Comparison of ENCODE assay signal across 9 mouse cellular contexts in genomic region chr5:142550706-142551652, GRCm38 (mm10). TPM values are rescaled to one million over a fixed set of nuclear protein-coding genes. Genes with fewer than 3 reads are reported as not detected.
DNase-seq lines count a peak whose midpoint lies in the region; ATAC-seq and TF ChIP-seq lines count a peak whose summit lies in the region.
"Had no signal": no experiment of that assay in that cellular context is flagged by ENCODE, and none has a peak within 500 bp of the region (broad histone marks: within the 10 kb centered on the region; RNA-seq: fewer than 3 reads in every experiment).

Radil (minus strand) TSS chr5:142551098.

- peak; percentile 92 for ATAC-seq in forebrain, embryonic 15.5 days (replicated peaks)
- peak; percentile 97 for ATAC-seq in liver, postnatal 0 days
- peak; percentile 92 for ATAC-seq in neural tube, embryonic 14.5 days (ENCODE audit: low read depth)

- no peaks in the 10 kb centered on the region for H3K9me3 ChIP-seq in MEL (replicated peaks; ENCODE audit: insufficient read depth, low read length)
- H3K9me3 ChIP-seq in forebrain, embryonic 15.5 days: no peaks in the 10 kb centered on the region
- no peaks in the 10 kb centered on the region for H3K9me3 ChIP-seq in liver, postnatal 0 days (ENCODE audit: low read length)
- no peaks in the 10 kb centered on the region for H3K9me3 ChIP-seq in neural tube, embryonic 14.5 days (ENCODE audit: control insufficient read depth, low read length)

- H3K9ac ChIP-seq in MEL (ENCODE audit: control insufficient read depth, low read depth, low read length, poor library complexity, severe bottlenecking): peak within 1 kb of the TSS; percentile 39
- H3K9ac ChIP-seq in forebrain, embryonic 15.5 days (replicated peaks): peak within 1 kb of the TSS; percentile 54
- H3K9ac ChIP-seq in liver, postnatal 0 days (replicated peaks): peak within 1 kb of the TSS; percentile 45; the same call in 1 of the 2 replicates
- H3K9ac ChIP-seq in neural tube, embryonic 14.5 days (replicated peaks; ENCODE audit: low read depth, low read length): peak within 1 kb of the TSS; percentile 72

- intact Hi-C loops in heart, postnatal 14 days (cut with DNase I): loop anchor here (1.0 kb wide), 1 partner anchor 48 kb away; no protein-coding TSS in a partner anchor

- no peak for TF ChIP-seq POLR2A in MEL (IDR thresholded peaks at IDR 0.05; ENCODE audit: control insufficient read depth in 1 of 2, insufficient read depth in 1 of 2, low read depth in 1 of 2, low read length in 2 of 2, poor library complexity in 1 of 2)

- H3K4me3 ChIP-seq in MEL (ENCODE audit: control insufficient read depth in 1 of 2, insufficient read depth in 1 of 2, low read depth in 2 of 2, low read length in 2 of 2): peak within 1 kb of the TSS; percentile 38 to 51; a peak in 3 of 4 replicates
- peak within 1 kb of the TSS; percentile 63 for H3K4me3 ChIP-seq in forebrain, embryonic 15.5 days
- peak within 1 kb of the TSS; percentile 44 for H3K4me3 ChIP-seq in liver, postnatal 0 days (ENCODE audit: low read depth, low read length)
- peak within 1 kb of the TSS; percentile 69 for H3K4me3 ChIP-seq in neural tube, embryonic 14.5 days (ENCODE audit: low read depth, low read length)

- H3K4me1 ChIP-seq in MEL (ENCODE audit: control insufficient read depth in 1 of 2, insufficient read depth in 2 of 2, low read length in 2 of 2): no peaks in the 10 kb centered on the region
- H3K4me1 ChIP-seq in forebrain, embryonic 15.5 days: peaks cover 17% of the 10 kb centered on the region
- H3K4me1 ChIP-seq in liver, postnatal 0 days (ENCODE audit: insufficient read depth): peaks cover 9% of the 10 kb centered on the region
- H3K4me1 ChIP-seq in neural tube, embryonic 14.5 days (ENCODE audit: control insufficient read depth, insufficient read depth, low read length): peaks cover 15% of the 10 kb centered on the region

- no peaks in the 10 kb centered on the region for H3K36me3 ChIP-seq in MEL (ENCODE audit: control insufficient read depth in 1 of 2, insufficient read depth in 2 of 2, low read length in 2 of 2)
- H3K36me3 ChIP-seq in forebrain, embryonic 15.5 days: no peaks in the 10 kb centered on the region
- H3K36me3 ChIP-seq in liver, postnatal 0 days (replicated peaks; ENCODE audit: insufficient read depth, low read length): no peaks in the 10 kb centered on the region
- no peaks in the 10 kb centered on the region for H3K36me3 ChIP-seq in neural tube, embryonic 14.5 days (ENCODE audit: control insufficient read depth, insufficient read depth, low read length)

- WGBS in forebrain, embryonic 15.5 days: 2% methylated on average over 80 of the region's 80 CpGs
- 3% methylated on average over 61 of the region's 80 CpGs for WGBS in liver, postnatal 0 days (ENCODE audit: insufficient replicate concordance)
- 2% methylated on average over 80 of the region's 80 CpGs for WGBS in neural tube, embryonic 14.5 days

- H3K79me2 ChIP-seq in MEL (ENCODE audit: control insufficient read depth, insufficient read depth, low read length, poor library complexity): no peaks in the 10 kb centered on the region

- peak in 2 of 3 experiments; percentile 62 to 73; a peak in 5 of 6 replicates for TF ChIP-seq CTCF in MEL (IDR thresholded peaks at IDR 0.05 in 2 of 3, conservative IDR thresholded peaks at IDR 0.05 in 1 of 3; ENCODE audit: control insufficient read depth in 1 of 3, insufficient read depth in 1 of 3, low read depth in 2 of 3, low read length in 3 of 3, poor library complexity in 1 of 3, severe bottlenecking in 1 of 3)
- TF ChIP-seq CTCF in liver, postnatal 0 days (IDR thresholded peaks at IDR 0.05; ENCODE audit: low read depth): peak; percentile 75

- peak; percentile 88 for DNase-seq in MEL (ENCODE audit: low read depth, low spot score)
- peak; percentile 99 to 100 for DNase-seq in cerebellum, adult 18-20 months
- peak; percentile 93 to 97 for DNase-seq in heart, postnatal 14 days
- DNase-seq in layer of hippocampus, adult 11-12 months (ENCODE audit: low spot score): peak; percentile 99
- peak; percentile 95 for DNase-seq in liver, postnatal 0 days
- DNase-seq in testis, postnatal 10 days (ENCODE audit: low spot score): peak; percentile 100

- TF ChIP-seq RAD21 in MEL (IDR thresholded peaks at IDR 0.05; ENCODE audit: low read depth, low read length): peak; percentile 39

- no peaks in the 10 kb centered on the region; a peak in 1 of 4 replicates for H3K27me3 ChIP-seq in MEL (ENCODE audit: control insufficient read depth in 1 of 2, insufficient read depth in 2 of 2, low read length in 2 of 2)
- 0 out of 2 replicates have a peak, but pooled peaks cover 3% of the 10 kb centered on the region for H3K27me3 ChIP-seq in forebrain, embryonic 15.5 days
- peaks cover 18% of the 10 kb centered on the region for H3K27me3 ChIP-seq in liver, postnatal 0 days (ENCODE audit: insufficient read depth, low read length)
- H3K27me3 ChIP-seq in neural tube, embryonic 14.5 days (ENCODE audit: control insufficient read depth, insufficient read depth, low read length): no peaks in the 10 kb centered on the region

- H3K4me2 ChIP-seq in forebrain, embryonic 15.5 days (replicated peaks): peak within 1 kb of the TSS; percentile 88
- H3K4me2 ChIP-seq in liver, postnatal 0 days (ENCODE audit: low read depth, low read length): peak within 1 kb of the TSS; percentile 74
- H3K4me2 ChIP-seq in neural tube, embryonic 14.5 days (ENCODE audit: low read depth, low read length): peak within 1 kb of the TSS; percentile 92

- TF ChIP-seq EP300 in MEL (IDR thresholded peaks at IDR 0.05; ENCODE audit: low read depth in 1 of 2, low read length in 2 of 2): no peak
- no peak for TF ChIP-seq EP300 in liver, postnatal 0 days (IDR thresholded peaks at IDR 0.05; ENCODE audit: low read depth)

- H3K27ac ChIP-seq in MEL (ENCODE audit: control insufficient read depth, low read depth, low read length): no peak within 1 kb of the TSS
- H3K27ac ChIP-seq in forebrain, embryonic 15.5 days (replicated peaks): peak within 1 kb of the TSS; percentile 23; the same call in 1 of the 2 replicates
- no peak within 1 kb of the TSS for H3K27ac ChIP-seq in liver, postnatal 0 days (ENCODE audit: low read depth)
- peak within 1 kb of the TSS; percentile 46; the same call in 1 of the 2 replicates for H3K27ac ChIP-seq in neural tube, embryonic 14.5 days (ENCODE audit: low read depth, low read length)

TF ChIP-seq in MEL, 35 proteins besides CTCF, POLR2A, EP300 and RAD21:
- TF ChIP-seq HCFC1 (IDR thresholded peaks at IDR 0.05; ENCODE audit: low read depth, low read length) (peak; percentile 31; the same call in 1 of the 2 replicates), USF1 (IDR thresholded peaks at IDR 0.05; ENCODE audit: low read depth, low read length) (peak; percentile 63), SMC3 (IDR thresholded peaks at IDR 0.05; ENCODE audit: low read depth, low read length) (peak; percentile 37), MAFK (IDR thresholded peaks at IDR 0.05; ENCODE audit: borderline replicate concordance, low read depth, low read length) (no peak)
TF ChIP-seq in MEL: peak in this region for 3.

RNA-seq across cellular contexts. Expression of gene Radil, which starts in this region (rescaled TPM):
- 0.26 and 0.27 TPM in 2 replicates for total RNA-seq in MEL (2012; rRNA removed)
- under 1 TPM in 1 of 2 experiments, not detected in 1; 0.07 TPM for polyA plus RNA-seq in MEL (2012; ENCODE audit: insufficient read depth in 1 of 2, insufficient read length in 2 of 2, low read depth in 1 of 2, low replicate concordance in 2 of 2, missing spikeins in 1 of 2)
- polyA plus RNA-seq in forebrain, embryonic 15.5 days (2015; fragmentation: Nextera tagmentation; extraction: Ambion mirVana): 11.0 and 14.4 TPM in 2 replicates
- total RNA-seq in heart, postnatal 14 days (2021): 1 to 10 TPM; 2.8 to 3.7 TPM
- 0.05 TPM in 1 of 2 replicates, not detected in the other for polyA plus RNA-seq in liver, postnatal 0 days (2015; fragmentation: Nextera tagmentation; extraction: Ambion mirVana)
- 14.2 and 20.1 TPM in 2 replicates for polyA plus RNA-seq in neural tube, embryonic 14.5 days (2014; fragmentation: Nextera tagmentation; extraction: Ambion mirVana)
- total RNA-seq: neutrophil, adult 5-6 weeks had no signal

Comparison
In these comparisons a context has a peak if more than half of its experiments do, and no peak if none do; other contexts are left out.
1. RNA of gene Radil (polyA plus RNA-seq): 14.2 to 20.1 TPM in neural tube, embryonic 14.5 days and 11.0 to 14.4 TPM in forebrain, embryonic 15.5 days; 0.07 TPM in MEL and 0.05 TPM in liver, postnatal 0 days; every median in the first group is over 10 times any median in the second.
2. Peak in DNase-seq, H3K4me3 ChIP-seq and H3K9ac ChIP-seq in MEL; RNA of the gene not detected or under 1 TPM.
3. Peak in DNase-seq, ATAC-seq, H3K4me3 ChIP-seq, H3K9ac ChIP-seq and H3K4me2 ChIP-seq in liver, postnatal 0 days; RNA of the gene not detected or under 1 TPM.
4. H3K27ac ChIP-seq: peak in forebrain, embryonic 15.5 days (single experiment) and neural tube, embryonic 14.5 days (single experiment); none in MEL (single experiment) and liver, postnatal 0 days (single experiment).
5. Peak in every context shown above with its lines, with median percentiles within 50 percentile points of each other: DNase-seq, H3K4me3 ChIP-seq, H3K9ac ChIP-seq, ATAC-seq and H3K4me2 ChIP-seq.